Mouse (Mus musculus) gonadal fat pad, adult 2 months (tissue): Measurements from ENCODE around the gene Map6. TPM values are rescaled to one million over a fixed set of nuclear protein-coding genes. Genes with fewer than 3 reads are reported as not detected.

Experiments
- DNase-seq: peaks from one replicate; pipeline ENCODE4 v3.0.0-alpha.2; 2012; ENCODE audit warnings: low read depth
- polyA plus RNA-seq: library from polyadenylated mRNA; depleted of rRNA; stranded (reverse); fragments of >200 nt; gene quantifications from 2 replicates; pipeline ENCODE4 v1.2.3, GENCODE M21; 2012

Gene Map6
- polyA plus RNA-seq, 1 experiment, result 7.1 TPM

GRCm38 (mm10) chr7:99313253-99313652, 46.0 kb downstream of the Map6 start:
- DNase-seq, result no peak

DNA sequence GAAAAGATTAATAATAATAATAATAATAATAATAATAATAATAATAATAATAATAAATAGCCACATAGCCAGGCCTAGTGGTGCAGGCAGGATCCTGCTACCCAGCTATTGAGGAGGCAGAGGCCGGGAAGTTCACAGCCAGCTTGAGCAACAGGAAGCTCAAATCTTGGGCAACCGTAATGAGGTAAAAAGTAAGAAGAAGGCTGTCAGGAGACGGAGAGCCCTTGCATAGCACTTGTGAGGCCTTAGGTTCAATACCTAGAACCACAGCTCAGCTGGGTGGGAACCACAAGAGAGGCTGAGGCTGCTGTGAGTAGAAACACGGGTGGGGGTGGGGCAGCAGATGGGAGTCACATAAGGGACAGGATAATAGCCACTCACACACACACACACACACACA, 47.3 kb downstream of the Map6 start:
- DNase-seq, result no peak

DNA sequence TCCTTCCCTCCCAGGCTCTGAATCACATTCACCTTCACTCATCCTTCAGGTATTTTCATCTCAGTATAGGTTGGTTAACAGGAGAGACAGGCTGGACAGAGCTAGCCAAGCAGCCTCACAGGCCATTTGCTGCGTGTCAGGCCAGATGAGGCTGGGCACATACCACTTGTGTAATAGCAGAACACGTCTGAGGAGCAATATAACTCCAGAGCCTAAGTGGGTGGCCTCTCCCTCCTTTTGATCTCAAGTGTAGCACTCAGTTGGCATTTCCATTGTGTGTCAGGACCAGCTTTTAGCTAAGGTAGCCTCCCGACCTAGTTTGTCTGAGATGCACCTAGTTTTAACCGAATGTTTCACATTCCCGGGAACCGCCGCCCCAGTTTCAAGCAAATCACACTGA, 49.0 kb downstream of the Map6 start:
- DNase-seq, result no peak

GRCm38 (mm10) chr7:99317475-99317874, 50.2 kb downstream of the Map6 start:
- no peak for DNase-seq

DNA sequence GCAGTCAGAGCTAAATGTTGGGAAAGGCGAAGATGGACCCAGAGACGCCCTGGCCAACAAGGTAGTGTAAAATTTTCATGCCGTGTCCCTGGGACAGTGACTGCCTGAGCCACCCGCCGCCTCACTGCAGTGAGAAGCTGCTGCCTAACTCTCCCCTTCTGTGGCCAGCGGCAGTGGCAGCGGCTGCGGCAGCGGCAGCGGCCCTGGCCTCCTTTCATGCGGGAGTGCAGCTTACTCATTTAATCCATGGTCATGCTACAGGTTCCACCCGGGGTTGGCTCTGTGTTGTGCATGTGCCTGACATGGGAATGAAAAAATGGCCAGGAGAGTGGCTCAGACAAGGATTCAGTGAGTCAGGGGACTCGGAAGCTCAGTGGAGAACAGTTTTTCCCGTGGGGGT, 53.3 kb downstream of the Map6 start:
- DNase-seq, result no peak

DNA sequence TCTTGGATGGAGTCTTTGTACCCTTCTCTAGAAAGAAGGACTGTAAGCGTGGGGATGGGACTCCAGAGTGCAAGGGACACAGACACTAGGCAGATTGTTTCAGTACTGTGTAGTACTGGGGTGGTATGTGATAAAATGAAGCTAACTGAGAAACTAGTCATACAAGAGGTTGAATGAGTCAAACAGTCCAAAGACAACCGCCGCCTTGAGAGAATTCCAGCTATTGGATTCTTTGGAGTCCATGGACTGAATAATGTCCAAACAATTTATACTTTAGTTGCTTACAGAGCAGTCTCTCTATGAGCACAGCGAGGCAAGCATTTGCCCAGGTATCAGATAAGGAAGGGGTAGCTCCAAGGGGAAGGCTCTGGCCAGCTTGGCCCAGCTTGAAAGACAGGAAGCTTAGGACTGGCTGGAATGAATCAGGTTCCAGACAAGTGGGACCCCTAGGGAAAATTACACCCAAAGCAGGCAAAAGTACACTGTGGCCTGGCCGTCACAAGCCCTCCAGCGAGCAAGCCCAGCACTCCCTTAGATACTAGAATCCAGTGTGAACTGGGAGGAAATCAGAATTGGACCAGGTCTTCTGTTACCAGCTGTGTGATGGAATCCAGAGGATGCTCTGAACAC, 55.6 kb downstream of the Map6 start:
- no peak for DNase-seq

- no peak for DNase-seq
Observed at GRCm38 (mm10) chr7:99323321-99323700, 56.1 kb downstream of the Map6 start.

DNA sequence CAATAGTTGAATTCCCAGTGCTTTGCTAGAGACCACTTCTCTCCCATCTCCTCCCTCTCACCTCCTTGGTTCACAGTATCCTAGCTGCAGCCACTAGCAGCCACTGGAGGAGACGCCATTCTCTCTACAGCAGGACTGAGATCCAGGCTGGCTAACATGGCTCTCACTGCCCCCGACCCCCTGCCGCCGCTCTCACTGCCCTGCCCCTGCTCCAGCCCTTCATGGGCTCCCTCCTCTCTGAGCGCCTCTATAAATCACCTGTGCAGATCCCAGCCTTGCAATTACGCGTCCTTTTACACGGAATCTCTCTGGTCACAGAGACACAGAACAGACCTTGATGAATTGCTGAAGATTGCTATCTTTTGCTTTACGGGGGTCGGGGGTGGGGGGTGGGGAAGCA, 57.6 kb downstream of the Map6 start:
- DNase-seq, result no peak

GRCm38 (mm10) chr7:99326128-99326527, 58.9 kb downstream of the Map6 start:
- no peak for DNase-seq

- DNase-seq, result no peak
Observed at GRCm38 (mm10) chr7:99328847-99329246, 61.6 kb downstream of the Map6 start.

- DNase-seq, result no peak
Observed at GRCm38 (mm10) chr7:99330012-99330411, 62.8 kb downstream of the Map6 start.

- no peak for DNase-seq
Observed at GRCm38 (mm10) chr7:99332774-99333480, 65.7 kb downstream of the Map6 start.

DNA sequence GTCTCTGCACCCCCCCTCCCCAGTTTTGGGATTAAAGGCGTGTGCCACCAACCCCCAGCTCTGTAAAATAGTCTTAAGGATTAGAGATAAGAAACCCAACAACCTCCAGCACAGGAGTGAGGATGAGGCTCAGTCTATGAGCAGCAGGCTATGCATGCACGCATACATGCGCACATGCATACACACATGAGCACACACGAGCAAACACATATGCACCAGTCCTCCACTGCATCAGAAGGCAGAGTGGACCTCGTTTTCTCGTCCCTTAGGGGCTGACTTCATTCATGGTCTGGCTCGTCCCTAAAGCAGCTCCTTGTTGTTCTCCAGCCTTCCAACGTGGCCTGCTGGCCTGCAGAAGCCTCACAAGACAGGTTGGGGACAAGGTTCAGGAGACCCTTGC, 73.5 kb downstream of the Map6 start:
- no peak for DNase-seq

GRCm38 (mm10) chr7:99343577-99343976, 76.3 kb downstream of the Map6 start:
- no peak for DNase-seq

- no peak for DNase-seq
Observed at GRCm38 (mm10) chr7:99347268-99347667, 80.0 kb downstream of the Map6 start.

DNA sequence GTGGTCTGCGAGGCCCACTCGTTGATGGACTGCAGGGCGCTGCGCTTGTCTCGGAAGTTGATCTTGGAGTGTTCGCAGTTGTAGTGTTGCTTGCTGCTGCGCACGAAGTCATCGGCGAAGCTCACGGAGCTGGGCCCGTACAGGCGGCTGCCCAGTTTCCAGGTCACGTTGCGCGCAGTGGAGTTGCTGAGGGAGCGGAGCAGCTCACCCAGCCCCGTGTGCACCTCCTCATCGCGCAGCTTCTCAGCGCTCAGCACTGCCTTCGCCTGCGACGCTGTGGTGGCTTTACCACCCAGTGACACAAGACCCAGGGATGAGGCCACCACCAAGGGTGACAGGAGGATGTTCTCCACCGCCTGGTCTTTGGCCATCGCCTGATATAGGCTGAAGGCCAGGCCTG, 81.6 kb downstream of the Map6 start:
- DNase-seq, result no peak

GRCm38 (mm10) chr7:99349782-99350720, 82.8 kb downstream of the Map6 start:
- DNase-seq, result no peak

- no peak for DNase-seq
Observed at GRCm38 (mm10) chr7:99351104-99351801, 84.0 kb downstream of the Map6 start.

GRCm38 (mm10) chr7:99351802-99352517, 84.7 kb downstream of the Map6 start:
- DNase-seq, result no peak

DNA sequence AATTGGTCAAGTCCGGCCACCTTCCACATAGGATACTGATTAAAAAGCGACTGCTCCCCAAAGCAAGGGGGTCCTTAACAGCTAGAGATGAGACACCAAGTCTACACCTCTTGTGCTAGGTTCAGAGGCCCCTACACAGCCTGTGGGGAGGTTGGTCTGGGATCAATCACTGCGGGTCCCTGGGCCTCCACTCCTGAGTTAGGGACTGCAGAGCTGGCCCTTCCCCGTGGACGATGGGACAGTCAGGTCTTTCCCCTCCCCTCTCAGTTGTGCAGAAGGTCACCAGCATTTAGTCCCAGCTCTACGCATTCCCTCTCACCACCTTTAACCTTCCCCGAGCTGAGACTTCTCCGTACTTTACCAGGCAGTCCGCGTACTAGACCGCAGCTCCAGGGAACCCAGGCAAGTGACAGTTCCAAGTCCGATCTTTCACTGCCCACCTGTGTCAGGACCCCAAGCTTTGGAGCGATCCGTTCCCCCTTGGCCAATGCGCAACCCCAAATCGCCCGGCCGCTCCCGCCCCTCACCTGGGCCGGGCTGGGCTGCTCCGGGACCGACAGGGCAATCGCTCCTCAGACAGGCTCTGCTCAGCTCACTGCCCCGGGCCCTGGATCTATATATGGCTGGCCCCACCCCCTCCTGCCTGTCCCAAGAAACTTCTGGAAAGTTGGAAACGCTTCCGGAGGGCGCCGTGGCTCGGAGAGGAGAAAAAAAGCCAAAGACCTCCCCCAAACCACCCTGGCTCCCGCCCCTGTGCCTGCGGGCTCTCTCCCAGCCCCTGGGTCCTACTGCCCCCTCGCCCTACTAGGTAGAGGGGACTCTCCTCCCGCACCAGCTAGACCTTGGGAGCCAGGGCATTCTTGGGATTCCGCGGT, 85.5 kb downstream of the Map6 start, which contains the start of gene Serpinh1:
TSS of gene Serpinh1 (minus strand) at position 714 of the 875 bp plus-strand sequence.
- DNase-seq, result no peak
